Comparison of ENCODE assay signal across 15 mouse cellular contexts in the genomic region with DNA sequence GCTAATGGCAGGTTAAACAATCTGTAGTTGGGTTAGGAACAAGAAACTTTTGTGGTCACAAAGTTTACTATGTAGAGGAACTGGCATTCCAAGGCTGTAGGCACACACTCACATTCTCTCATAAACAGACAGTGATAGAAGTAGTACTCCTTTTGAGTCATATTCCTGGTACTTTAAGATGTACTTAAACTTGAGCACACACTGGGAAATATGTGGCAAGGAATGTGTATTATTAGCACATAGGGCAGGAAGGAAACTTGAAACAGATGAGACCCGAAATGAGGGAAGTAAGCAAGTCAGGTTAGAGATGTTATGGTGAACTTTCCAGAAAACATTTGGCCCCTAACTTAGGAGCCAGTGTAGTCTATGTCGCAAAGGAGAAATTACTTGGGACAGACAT.
"Had no signal": no experiment of that assay in that cellular context is flagged by ENCODE, and none has a peak within 500 bp of the region (broad histone marks: within the 10 kb centered on the region; RNA-seq: fewer than 3 reads in every experiment).

No protein-coding gene starts in this region.

- H3K4me1 ChIP-seq: kidney, embryonic 15.5 days; limb, embryonic 13.5 days had no signal

- H3K9me3 ChIP-seq: kidney, embryonic 15.5 days; limb, embryonic 13.5 days; lung, embryonic 15.5 days had no signal

- ATAC-seq: liver, postnatal 0 days had no signal

- H3K4me2 ChIP-seq: kidney, embryonic 15.5 days; limb, embryonic 13.5 days; lung, embryonic 15.5 days; midbrain, embryonic 11.5 days had no signal

- H3K27ac ChIP-seq: kidney, embryonic 15.5 days; limb, embryonic 13.5 days; liver, embryonic 14.5 days; lung, embryonic 15.5 days; macrophage had no signal

- DNase-seq: kidney, adult 11 months; kidney, adult 8-10 months; kidney, postnatal 10 days; kidney, postnatal 36 days; liver; liver, postnatal 0 days; midbrain, embryonic 14.5 days; thymus, adult 18-20 months; thymus, postnatal 36 days had no signal

- H3K9ac ChIP-seq: kidney, embryonic 15.5 days; limb, embryonic 13.5 days; liver, embryonic 14.5 days; liver, postnatal 0 days; lung, embryonic 15.5 days had no signal

- H3K36me3 ChIP-seq: kidney, embryonic 15.5 days; limb, embryonic 13.5 days; lung, embryonic 15.5 days had no signal

- H3K4me3 ChIP-seq: kidney, embryonic 15.5 days; limb, embryonic 13.5 days; lung, embryonic 15.5 days had no signal
